8 mouse cellular contexts compared by ENCODE assay signal in genomic region chr11:102209742-102210141, GRCm38 (mm10). TPM values are rescaled to one million over a fixed set of nuclear protein-coding genes. Genes with fewer than 3 reads are reported as not detected.
DNase-seq lines count a peak whose midpoint lies in the region; ATAC-seq and TF ChIP-seq lines count a peak whose summit lies in the region.

No protein-coding gene starts in this region.

- peaks cover 31% of the 10 kb centered on the region for H3K36me3 ChIP-seq in heart, embryonic 13.5 days
- peaks cover 10% of the 10 kb centered on the region for H3K36me3 ChIP-seq in hindbrain, postnatal 0 days (ENCODE audit: insufficient read depth, low read length)

- H3K27me3 ChIP-seq in heart, embryonic 13.5 days (replicated peaks) = no peaks in the 10 kb centered on the region
- no peaks in the 10 kb centered on the region for H3K27me3 ChIP-seq in hindbrain, postnatal 0 days (ENCODE audit: insufficient read depth, low read length)

- peak; percentile 78 for TF ChIP-seq CTCF in hindbrain, postnatal 0 days (IDR thresholded peaks at IDR 0.05; ENCODE audit: low read depth)

- H3K27ac ChIP-seq in heart, embryonic 13.5 days (replicated peaks) = peak overlapping the region; percentile 62; the same call in 1 of the 2 replicates
- 0 out of 2 replicates have a peak overlapping the region, but pooled peaks have one; percentile 32 for H3K27ac ChIP-seq in hindbrain, postnatal 0 days

- H3K4me3 ChIP-seq in heart, embryonic 13.5 days = no peak overlapping the region
- no peak overlapping the region for H3K4me3 ChIP-seq in hindbrain, postnatal 0 days (ENCODE audit: low read length)

- no peak for DNase-seq in heart, adult 8-10 months (ENCODE audit: low spot score)
- DNase-seq in CD4-positive, CD25-positive, alpha-beta regulatory T cell, adult 2 months (ENCODE audit: low read depth, low spot score) = peak; percentile 63
- peak; percentile 87 for DNase-seq in cerebellum, adult 9-10 months
- peak; percentile 70 for DNase-seq in hindbrain, postnatal 0 days (ENCODE audit: low spot score)
- DNase-seq in retina, postnatal 7 days (ENCODE audit: low read depth, low spot score) = peak; percentile 49
- DNase-seq in layer of hippocampus, adult 11-12 months (ENCODE audit: low spot score) = no peak
- DNase-seq in left cerebral cortex, adult 9 months (ENCODE audit: low spot score in 2 of 2) = no peak

- 42% methylated on average over 2 of the region's 2 CpGs for WGBS in heart, embryonic 13.5 days
- WGBS in hindbrain, postnatal 0 days = 16% methylated on average over 2 of the region's 2 CpGs

- no peak for ATAC-seq in heart, embryonic 13.5 days (ENCODE audit: extremely low read depth, insufficient number of reproducible peaks, low FRiP score, low TSS enrichment)
- 0 out of 2 replicates have a peak, but pooled peaks have one; percentile 27 for ATAC-seq in hindbrain, postnatal 0 days

- H3K9me3 ChIP-seq in heart, embryonic 13.5 days = no peaks in the 10 kb centered on the region
- H3K9me3 ChIP-seq in hindbrain, postnatal 0 days (ENCODE audit: low read length) = no peaks in the 10 kb centered on the region

- peaks cover 98% of the 10 kb centered on the region for H3K4me1 ChIP-seq in heart, embryonic 13.5 days
- H3K4me1 ChIP-seq in hindbrain, postnatal 0 days (ENCODE audit: insufficient read depth, low read length) = peaks cover 17% of the 10 kb centered on the region

- H3K9ac ChIP-seq in heart, embryonic 13.5 days = peak overlapping the region; percentile 71; the same call in 1 of the 2 replicates
- no peak overlapping the region for H3K9ac ChIP-seq in hindbrain, postnatal 0 days (replicated peaks; ENCODE audit: low read length)

- no peak overlapping the region for H3K4me2 ChIP-seq in heart, embryonic 13.5 days
- no peak overlapping the region for H3K4me2 ChIP-seq in hindbrain, postnatal 0 days (ENCODE audit: low read depth, low read length)

RNA-seq across cellular contexts. Expression of gene Hdac5, which starts 20.2 kb away (rescaled TPM):
- 82.9 and 89.4 TPM in 2 replicates for polyA plus RNA-seq in heart, embryonic 13.5 days (2015; fragmentation: Nextera tagmentation; extraction: Ambion mirVana)
- 100 to 1,000 TPM; 114 to 136 (median 121) TPM for total RNA-seq in heart, adult 8-10 months (2022)
- 212 and 350 TPM in 2 replicates for total RNA-seq in hindbrain, postnatal 0 days (2014; rRNA removed)
- polyA plus RNA-seq in hindbrain, postnatal 0 days (2015; fragmentation: Nextera tagmentation; extraction: Ambion mirVana) = 61.2 and 61.9 TPM in 2 replicates

RNA-seq across cellular contexts. Expression of gene G6pc3, which starts 20.3 kb away (rescaled TPM):
- polyA plus RNA-seq in heart, embryonic 13.5 days (2015; fragmentation: Nextera tagmentation; extraction: Ambion mirVana) = 25.6 and 29.3 TPM in 2 replicates
- total RNA-seq in heart, adult 8-10 months (2022) = 10 to 100 TPM; 52.2 to 60.3 (median 58.6) TPM
- total RNA-seq in hindbrain, postnatal 0 days (2014; rRNA removed) = 67.5 and 70.1 TPM in 2 replicates
- polyA plus RNA-seq in hindbrain, postnatal 0 days (2015; fragmentation: Nextera tagmentation; extraction: Ambion mirVana) = 43.8 and 46.2 TPM in 2 replicates

RNA-seq across cellular contexts. Expression of gene Lsm12, which starts 24.6 kb away (rescaled TPM):
- 80.7 and 97.0 TPM in 2 replicates for polyA plus RNA-seq in heart, embryonic 13.5 days (2015; fragmentation: Nextera tagmentation; extraction: Ambion mirVana)
- 10 to 100 TPM; 45.4 to 51.9 (median 48.8) TPM for total RNA-seq in heart, adult 8-10 months (2022)
- total RNA-seq in hindbrain, postnatal 0 days (2014; rRNA removed) = 65.7 and 167 TPM in 2 replicates
- polyA plus RNA-seq in hindbrain, postnatal 0 days (2015; fragmentation: Nextera tagmentation; extraction: Ambion mirVana) = 147 and 153 TPM in 2 replicates

RNA-seq across cellular contexts. Expression of gene BC030867, which starts 38.9 kb away (rescaled TPM):
- polyA plus RNA-seq in heart, embryonic 13.5 days (2015; fragmentation: Nextera tagmentation; extraction: Ambion mirVana) = 12.3 and 13.5 TPM in 2 replicates
- total RNA-seq in heart, adult 8-10 months (2022) = under 1 TPM; 0.12 to 0.23 (median 0.18) TPM
- total RNA-seq in hindbrain, postnatal 0 days (2014; rRNA removed) = 2.3 and 2.4 TPM in 2 replicates
- 2.1 and 2.3 TPM in 2 replicates for polyA plus RNA-seq in hindbrain, postnatal 0 days (2015; fragmentation: Nextera tagmentation; extraction: Ambion mirVana)

RNA-seq across cellular contexts. Expression of gene Tmem101, which starts 53.5 kb away (rescaled TPM):
- polyA plus RNA-seq in heart, embryonic 13.5 days (2015; fragmentation: Nextera tagmentation; extraction: Ambion mirVana) = 32.4 and 38.4 TPM in 2 replicates
- total RNA-seq in heart, adult 8-10 months (2022) = 10 to 100 TPM; 12.7 to 15.5 (median 14.9) TPM
- 37.4 and 45.4 TPM in 2 replicates for total RNA-seq in hindbrain, postnatal 0 days (2014; rRNA removed)
- 40.6 and 42.5 TPM in 2 replicates for polyA plus RNA-seq in hindbrain, postnatal 0 days (2015; fragmentation: Nextera tagmentation; extraction: Ambion mirVana)

Comparison
In these comparisons a context has a peak if more than half of its experiments do, and no peak if none do; other contexts are left out.
1. DNase-seq: peak in CD4-positive, CD25-positive, alpha-beta regulatory T cell, adult 2 months (single experiment), cerebellum, adult 9-10 months (single experiment), hindbrain, postnatal 0 days (single experiment) and retina, postnatal 7 days (single experiment); none in heart, adult 8-10 months (single experiment), layer of hippocampus, adult 11-12 months (single experiment) and left cerebral cortex, adult 9 months (0 of 2).